Mouse (Mus musculus) hindbrain, embryonic 12.5 days (tissue): Measurements from ENCODE around the gene Ap2b1. TPM values are rescaled to one million over a fixed set of nuclear protein-coding genes. Genes with fewer than 3 reads are reported as not detected.
A peak's percentile ranks its signal among the peaks of the same experiment; 100 is the strongest.

Experiments
- ATAC-seq: fragments of 200-750 bp; cut with Nextera tagmentation; 2 replicates; pipeline ENCODE4 v1.8.0; 2017; ENCODE audit warnings: moderate TSS enrichment; ENCODE audit not compliant: low FRiP score
- H3K27ac ChIP-seq: fragments of 300-500 bp; sonication (generic); 2 replicates; pipeline ENCODE4 v1.5.1; 2016; ENCODE audit warnings: mild to moderate bottlenecking
- H3K27me3 ChIP-seq: fragments of 300-500 bp; sonication (generic); 2 replicates; pipeline ENCODE4 v1.6.1; 2016; ENCODE audit warnings: mild to moderate bottlenecking
- H3K36me3 ChIP-seq: fragments of 300-500 bp; sonication (generic); 2 replicates; pipeline ENCODE4 v1.6.1; 2016; ENCODE audit warnings: mild to moderate bottlenecking
- H3K4me1 ChIP-seq: fragments of 300-500 bp; sonication (generic); 2 replicates; pipeline ENCODE4 v1.6.1; 2016
- H3K4me2 ChIP-seq: fragments of 300-500 bp; sonication (generic); replicated peaks from 2 replicates; pipeline ENCODE4 v1.6.1; 2016; ENCODE audit warnings: mild to moderate bottlenecking
- H3K4me3 ChIP-seq: fragments of 300-500 bp; sonication (generic); 2 replicates; pipeline ENCODE4 v1.5.1; 2016; ENCODE audit warnings: mild to moderate bottlenecking
- H3K9ac ChIP-seq: fragments of 300-500 bp; sonication (generic); 2 replicates; pipeline ENCODE4 v1.6.1; 2016; ENCODE audit warnings: mild to moderate bottlenecking, moderate library complexity
- H3K9me3 ChIP-seq: fragments of 300-500 bp; sonication (generic); replicated peaks from 2 replicates; pipeline ENCODE4 v1.6.1; 2016; ENCODE audit warnings: mild to moderate bottlenecking
- WGBS: fragments of 180-500 bp; shearing (Covaris S2); methylation state at CpG from one replicate; pipeline ENCODE4 v1.1.7; 2016; 5-methylcytosine and 5-hydroxymethylcytosine counted together
- polyA plus RNA-seq: library from polyadenylated mRNA; unstranded; fragments of >200 nt; fragmentation: Nextera tagmentation; extraction: Ambion mirVana; gene quantifications from 2 replicates; pipeline ENCODE4 v1.2.1, GENCODE M21; 2016

The Ap2b1 gene
- polyA plus RNA-seq, 1 experiment from 2014 or later, result 113 TPM

DNA sequence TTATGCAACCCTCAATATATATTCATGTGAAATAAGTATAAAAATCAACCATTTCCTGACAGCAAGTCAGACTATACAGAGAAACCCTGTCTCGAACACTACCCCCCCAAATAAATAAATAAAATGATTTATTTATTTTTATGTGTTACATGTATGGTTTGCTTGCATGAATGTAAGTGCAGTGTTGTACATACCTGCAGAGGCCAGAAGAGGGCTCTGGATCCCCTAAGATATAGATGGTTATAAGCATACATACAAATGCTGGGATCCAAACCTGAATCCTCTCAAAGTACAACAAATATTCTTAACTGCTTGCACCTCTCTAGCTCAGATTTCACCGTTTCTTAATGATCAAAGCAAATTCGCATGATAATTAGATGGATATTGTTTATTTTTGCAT lies 58.6 kb downstream of the Ap2b1 start:
- no peaks in the 10 kb centered on the region for H3K4me1 ChIP-seq
- no peak overlapping the region for H3K4me3 ChIP-seq
- H3K27me3 ChIP-seq, result no peaks in the 10 kb centered on the region
- 61% methylated on average over 3 of the region's 3 CpGs for WGBS
- H3K9me3 ChIP-seq, result no peaks in the 10 kb centered on the region
- no peak for ATAC-seq
- H3K27ac ChIP-seq, result no peak overlapping the region
- H3K36me3 ChIP-seq, result peaks cover 16% of the 10 kb centered on the region
- H3K4me2 ChIP-seq, result no peak overlapping the region
- no peak overlapping the region for H3K9ac ChIP-seq

DNA sequence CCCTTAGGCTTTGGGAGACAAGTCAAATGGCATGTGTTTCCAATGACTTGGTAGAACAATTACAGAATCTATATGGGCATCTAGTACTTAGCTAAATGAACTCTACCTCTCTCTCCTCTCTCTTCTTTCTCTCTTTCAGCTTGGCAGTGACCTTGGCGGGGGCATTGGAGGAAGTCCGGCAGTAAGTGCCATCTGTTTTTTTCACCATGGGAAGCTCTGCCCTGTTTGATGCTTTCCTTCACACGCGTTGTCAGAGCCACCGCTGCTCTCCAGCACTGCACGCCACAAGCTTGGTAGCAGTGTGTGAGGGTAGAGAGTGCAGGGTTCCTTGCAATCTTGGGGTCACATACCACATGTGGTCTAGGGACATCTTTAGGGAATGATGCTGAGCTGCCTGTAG lies 65.8 kb downstream of the Ap2b1 start:
- H3K27ac ChIP-seq, result no peak overlapping the region
- H3K4me3 ChIP-seq, result no peak overlapping the region
- H3K4me1 ChIP-seq, result no peaks in the 10 kb centered on the region
- no peaks in the 10 kb centered on the region for H3K27me3 ChIP-seq
- WGBS, result 94% methylated on average over 6 of the region's 6 CpGs
- ATAC-seq, result no peak
- no peak overlapping the region for H3K9ac ChIP-seq
- peaks cover 44% of the 10 kb centered on the region for H3K36me3 ChIP-seq
- no peaks in the 10 kb centered on the region for H3K9me3 ChIP-seq
- no peak overlapping the region for H3K4me2 ChIP-seq

DNA sequence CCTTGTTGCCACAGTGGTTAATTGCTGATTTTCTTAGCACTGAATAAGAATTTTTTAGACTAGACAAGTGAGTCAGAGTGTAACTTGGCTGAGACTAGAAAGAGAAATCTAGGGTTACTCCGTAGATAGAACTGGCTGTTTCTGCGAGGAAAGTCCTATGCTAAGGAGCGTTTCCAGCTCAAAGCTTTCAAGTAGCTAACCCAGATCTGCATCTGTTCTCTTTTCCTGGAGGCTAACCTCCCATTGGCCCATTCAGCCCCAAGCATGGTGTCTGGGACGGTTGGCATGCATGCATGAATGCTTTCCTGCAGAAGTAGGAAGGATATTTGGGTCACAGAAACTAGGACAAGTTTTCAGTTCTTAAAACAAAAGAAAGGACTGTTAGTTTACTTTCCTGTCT lies 72.4 kb downstream of the Ap2b1 start:
- peaks cover 73% of the 10 kb centered on the region for H3K36me3 ChIP-seq
- WGBS, result 89% methylated on average over 4 of the region's 4 CpGs
- no peak overlapping the region for H3K4me2 ChIP-seq
- H3K9me3 ChIP-seq, result no peaks in the 10 kb centered on the region
- ATAC-seq, result no peak
- H3K4me1 ChIP-seq, result no peaks in the 10 kb centered on the region
- H3K27me3 ChIP-seq, result no peaks in the 10 kb centered on the region
- H3K4me3 ChIP-seq, result no peak overlapping the region
- H3K27ac ChIP-seq, result no peak overlapping the region
- no peak overlapping the region for H3K9ac ChIP-seq

DNA sequence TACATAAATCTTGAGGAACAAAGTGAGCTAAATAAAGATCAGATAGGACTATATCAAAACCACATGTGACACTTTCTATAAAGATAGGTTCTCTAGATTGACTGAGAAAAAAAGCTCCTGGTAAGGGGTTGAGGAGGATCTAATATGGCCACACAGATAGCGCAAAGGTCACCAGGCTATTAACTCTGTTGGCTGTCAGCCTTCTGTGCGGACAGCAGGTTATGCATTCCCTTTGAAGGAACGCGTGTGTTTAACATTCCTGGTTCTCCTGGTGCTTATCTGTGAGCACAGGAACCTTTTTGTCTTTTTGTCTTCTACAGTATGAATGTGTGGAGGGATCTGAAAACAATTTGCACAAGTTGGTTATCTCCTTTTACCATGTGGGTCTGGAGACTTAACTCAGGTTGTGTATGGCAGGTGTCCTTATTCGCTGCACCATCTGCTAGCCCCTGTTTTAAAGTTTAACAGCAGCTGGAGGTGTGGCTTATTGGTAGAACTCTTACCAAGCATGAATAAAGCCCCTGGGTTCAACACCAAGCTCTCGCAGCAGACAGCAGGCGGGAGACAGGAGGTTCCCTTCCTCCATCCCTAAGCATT lies 81.0 kb downstream of the Ap2b1 start:
- Histone ChIP-seq H3K4me3 (no peak overlapping the region), H3K9ac (no peak overlapping the region), H3K36me3 (peaks cover 26% of the 10 kb centered on the region), H3K4me2 (no peak overlapping the region), H3K4me1 (peaks cover 12% of the 10 kb centered on the region), H3K9me3 (no peaks in the 10 kb centered on the region), H3K27me3 (no peaks in the 10 kb centered on the region), H3K27ac (no peak overlapping the region)
- WGBS, result 84% methylated on average over 7 of the region's 7 CpGs
- no peak for ATAC-seq

DNA sequence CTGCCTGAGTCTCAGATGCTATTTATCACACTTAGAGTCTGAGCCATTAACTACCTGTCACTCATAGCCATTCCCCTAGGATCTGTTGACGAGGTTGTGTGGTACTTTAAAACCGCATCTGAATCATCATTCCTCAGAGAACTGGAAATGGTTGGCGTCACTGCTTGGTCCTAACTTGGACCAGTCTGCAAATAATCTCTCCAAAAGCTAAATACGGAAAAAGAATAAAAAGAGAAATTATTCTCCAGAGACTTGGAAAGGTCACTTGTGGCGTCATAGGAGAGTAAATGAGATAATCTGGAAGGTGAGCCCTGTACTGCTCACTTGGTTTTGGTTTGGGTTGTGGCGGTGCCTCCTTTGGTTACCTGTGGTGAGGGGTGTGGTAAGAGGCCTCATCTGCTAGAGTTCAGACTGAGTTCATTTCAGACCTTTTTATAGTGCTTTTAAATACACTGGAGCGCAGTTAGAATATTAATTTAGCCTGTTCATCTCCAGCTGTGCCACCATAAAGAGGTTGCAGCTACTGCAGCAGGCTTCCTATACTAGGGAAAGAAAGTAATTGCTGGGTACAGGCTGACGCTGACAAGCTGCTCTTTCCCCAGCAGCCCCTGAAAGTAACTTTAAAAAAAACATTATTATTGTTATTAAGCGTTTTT lies 84.2 kb downstream of the Ap2b1 start:
- no peaks in the 10 kb centered on the region for H3K9me3 ChIP-seq
- H3K4me3 ChIP-seq, result no peak overlapping the region
- H3K9ac ChIP-seq, result no peak overlapping the region
- ATAC-seq, result no peak
- H3K27ac ChIP-seq, result 0 out of 2 replicates have a peak overlapping the region, but pooled peaks have one; percentile 23
- peaks cover 12% of the 10 kb centered on the region for H3K4me1 ChIP-seq
- no peak overlapping the region for H3K4me2 ChIP-seq
- WGBS, result 43% methylated on average over 9 of the region's 9 CpGs
- no peaks in the 10 kb centered on the region for H3K27me3 ChIP-seq
- H3K36me3 ChIP-seq, result peaks cover 2% of the 10 kb centered on the region; the same call in 1 of the 2 replicates

DNA sequence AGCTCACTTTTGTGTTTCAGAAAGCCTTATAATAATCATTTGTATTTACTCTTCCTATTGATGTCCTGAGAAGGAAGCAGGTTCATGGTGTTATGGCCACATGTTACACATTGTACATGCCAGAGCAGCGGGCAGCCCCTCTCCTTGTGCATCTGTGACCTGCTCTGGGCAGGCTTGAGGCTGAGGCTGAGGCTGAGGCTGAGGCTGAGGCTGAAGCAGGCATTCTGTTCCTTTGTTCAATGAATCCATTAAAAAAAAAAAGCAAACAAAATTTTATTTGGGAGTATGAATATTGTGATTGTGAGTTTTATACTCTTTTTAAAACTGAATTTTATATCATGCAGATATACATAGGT lies 84.7 kb downstream of the Ap2b1 start:
- WGBS, result 60% methylated on average over 1 of the region's 1 CpGs
- no peak overlapping the region for H3K4me2 ChIP-seq
- ATAC-seq, result no peak
- no peaks in the 10 kb centered on the region for H3K27me3 ChIP-seq
- no peak overlapping the region for H3K9ac ChIP-seq
- no peak overlapping the region for H3K4me3 ChIP-seq
- H3K9me3 ChIP-seq, result no peaks in the 10 kb centered on the region
- H3K4me1 ChIP-seq, result peaks cover 12% of the 10 kb centered on the region
- H3K27ac ChIP-seq, result no peak overlapping the region
- H3K36me3 ChIP-seq, result no peaks in the 10 kb centered on the region

DNA sequence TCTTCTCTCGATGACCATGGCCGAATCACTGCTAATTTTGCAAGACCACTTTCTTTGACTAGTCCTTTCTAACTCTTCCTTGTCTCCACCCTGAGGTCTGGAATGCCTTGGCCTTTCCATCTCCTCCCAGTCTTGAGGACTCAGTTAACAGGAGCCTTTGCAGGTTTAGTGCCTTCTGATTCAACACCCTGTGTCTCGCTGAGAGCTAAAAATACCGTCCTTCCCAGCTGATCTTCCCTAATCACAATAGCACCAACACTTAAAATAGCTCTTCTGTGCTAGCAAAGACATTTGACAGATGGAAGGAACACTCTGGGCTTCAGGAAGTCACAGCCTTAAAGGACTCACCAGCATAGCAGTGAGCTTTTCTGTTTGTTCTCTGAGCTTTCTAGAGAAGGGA lies 94.2 kb downstream of the Ap2b1 start:
- Histone ChIP-seq H3K27ac (no peak overlapping the region), H3K9ac (no peak overlapping the region), H3K9me3 (no peaks in the 10 kb centered on the region), H3K36me3 (peaks cover 48% of the 10 kb centered on the region), H3K27me3 (no peaks in the 10 kb centered on the region), H3K4me3 (no peak overlapping the region), H3K4me2 (no peak overlapping the region), H3K4me1 (peaks cover 10% of the 10 kb centered on the region)
- ATAC-seq, result no peak
- WGBS, result 93% methylated on average over 4 of the region's 4 CpGs

DNA sequence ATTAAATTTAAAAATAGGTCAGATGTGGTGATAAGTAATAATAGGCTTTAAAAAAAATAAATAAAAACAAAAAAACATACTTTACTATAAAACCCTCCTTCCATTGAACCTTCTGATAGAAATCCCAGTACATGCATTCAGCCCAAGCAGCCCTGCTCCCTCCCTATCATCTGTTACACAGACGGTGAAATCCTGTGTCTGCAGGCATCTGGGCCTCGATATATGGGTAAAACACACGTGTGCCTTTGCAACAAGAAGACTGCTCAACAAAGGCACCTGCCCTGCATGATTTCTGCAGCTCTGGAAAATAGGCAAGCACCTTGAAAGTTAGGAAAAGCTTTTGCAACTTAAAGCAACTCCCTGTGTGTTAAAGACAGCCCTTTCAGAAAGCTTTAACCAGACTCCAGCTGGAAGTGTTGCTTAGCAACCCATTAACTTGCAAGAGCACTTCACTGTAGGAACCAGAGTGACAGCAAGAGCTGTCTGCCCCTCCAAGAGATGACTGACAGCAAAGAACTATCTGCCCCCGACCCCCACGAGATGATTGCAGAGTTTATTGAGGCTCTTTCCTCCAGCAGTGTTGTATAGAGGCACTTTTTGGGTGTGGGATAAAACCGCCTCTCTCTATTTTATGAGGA lies 96.1 kb downstream of the Ap2b1 start:
- H3K9me3 ChIP-seq, result no peaks in the 10 kb centered on the region
- H3K27me3 ChIP-seq, result no peaks in the 10 kb centered on the region
- WGBS, result 18% methylated on average over 6 of the region's 6 CpGs
- H3K4me1 ChIP-seq, result peaks cover 10% of the 10 kb centered on the region
- peaks cover 59% of the 10 kb centered on the region for H3K36me3 ChIP-seq
- no peak; the same call in 1 of the 2 replicates for ATAC-seq
- H3K27ac ChIP-seq, result peak overlapping the region; percentile 55; the same call in 1 of the 2 replicates
- H3K9ac ChIP-seq, result no peak overlapping the region
- no peak overlapping the region for H3K4me3 ChIP-seq
- no peak overlapping the region for H3K4me2 ChIP-seq

DNA sequence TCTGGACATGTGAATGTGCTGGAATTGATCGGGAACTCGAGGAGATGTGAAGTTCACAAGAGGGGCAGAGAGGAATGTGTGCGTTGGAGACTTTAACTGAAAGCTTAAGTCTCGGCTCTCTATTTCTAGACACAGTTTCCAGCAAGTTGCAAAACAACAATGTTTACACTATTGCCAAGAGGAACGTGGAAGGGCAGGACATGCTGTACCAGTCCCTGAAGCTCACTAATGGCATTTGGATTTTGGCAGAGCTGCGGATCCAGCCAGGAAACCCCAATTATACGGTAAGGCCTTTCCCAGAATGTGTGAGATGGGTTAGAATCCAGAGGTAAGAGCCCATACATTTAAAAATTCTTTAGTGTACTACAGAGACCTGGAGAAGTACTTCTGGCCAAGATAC lies 98.8 kb downstream of the Ap2b1 start:
- H3K27me3 ChIP-seq, result no peaks in the 10 kb centered on the region
- no peaks in the 10 kb centered on the region for H3K9me3 ChIP-seq
- H3K36me3 ChIP-seq, result peaks cover 54% of the 10 kb centered on the region
- no peak overlapping the region for H3K27ac ChIP-seq
- WGBS, result 93% methylated on average over 7 of the region's 7 CpGs
- H3K4me1 ChIP-seq, result peaks cover 10% of the 10 kb centered on the region
- no peak overlapping the region for H3K4me2 ChIP-seq
- H3K4me3 ChIP-seq, result no peak overlapping the region
- ATAC-seq, result no peak
- no peak overlapping the region for H3K9ac ChIP-seq

DNA sequence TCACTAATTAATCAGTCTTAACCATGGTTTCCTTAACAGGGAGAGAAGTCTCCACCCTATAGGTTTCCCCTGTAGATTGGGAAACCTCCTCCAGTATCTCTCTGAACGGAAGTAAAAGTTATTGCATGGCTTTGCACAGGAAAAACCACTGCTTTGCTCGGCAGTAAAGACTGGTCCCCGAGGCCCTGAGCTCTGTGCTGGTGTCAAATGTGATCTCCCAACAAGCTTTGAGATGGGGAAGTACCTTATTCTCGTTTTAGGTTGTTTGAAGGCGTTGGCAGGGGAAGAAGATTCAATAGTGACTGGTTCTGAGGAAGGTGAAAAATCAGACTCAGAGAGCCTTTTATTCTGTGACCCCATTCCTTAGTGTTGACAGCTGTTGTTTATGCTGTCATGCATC lies 99.9 kb downstream of the Ap2b1 start:
- Histone ChIP-seq H3K9me3 (no peaks in the 10 kb centered on the region), H3K27ac (no peak overlapping the region), H3K4me2 (no peak overlapping the region), H3K27me3 (no peaks in the 10 kb centered on the region), H3K4me1 (peaks cover 10% of the 10 kb centered on the region), H3K4me3 (no peak overlapping the region), H3K9ac (no peak overlapping the region), H3K36me3 (peaks cover 58% of the 10 kb centered on the region)
- no peak for ATAC-seq
- 77% methylated on average over 5 of the region's 5 CpGs for WGBS

DNA sequence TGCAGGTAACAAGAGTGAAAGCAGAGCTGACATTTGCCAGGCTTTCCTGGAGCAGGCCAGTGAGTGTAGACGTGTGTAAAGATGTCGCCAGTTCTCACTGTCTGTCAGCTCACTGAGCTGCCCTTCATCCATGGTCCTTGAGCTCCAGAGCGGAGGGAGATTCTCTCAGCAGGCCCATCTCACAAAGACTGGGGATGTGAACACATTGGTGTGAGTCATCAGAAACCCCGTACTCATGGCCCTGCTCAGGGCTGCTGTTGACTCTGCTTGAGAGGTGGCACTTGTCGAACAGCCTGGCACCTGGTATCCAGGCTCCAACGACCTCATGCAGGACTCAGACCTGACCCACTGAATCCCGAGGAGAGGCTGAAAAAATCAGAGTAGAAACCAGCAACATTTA lies 105.0 kb downstream of the Ap2b1 start:
- 92% methylated on average over 7 of the region's 7 CpGs for whole genome bisulfite sequencing
- H3K9ac ChIP-seq, result no peak overlapping the region
- H3K27ac ChIP-seq, result no peak overlapping the region
- no peaks in the 10 kb centered on the region for H3K27me3 ChIP-seq
- peaks cover 35% of the 10 kb centered on the region for H3K36me3 ChIP-seq
- H3K9me3 ChIP-seq, result no peaks in the 10 kb centered on the region
- ATAC-seq, result no peak
- H3K4me3 ChIP-seq, result no peak overlapping the region
- no peak overlapping the region for H3K4me2 ChIP-seq
- no peaks in the 10 kb centered on the region for H3K4me1 ChIP-seq

DNA sequence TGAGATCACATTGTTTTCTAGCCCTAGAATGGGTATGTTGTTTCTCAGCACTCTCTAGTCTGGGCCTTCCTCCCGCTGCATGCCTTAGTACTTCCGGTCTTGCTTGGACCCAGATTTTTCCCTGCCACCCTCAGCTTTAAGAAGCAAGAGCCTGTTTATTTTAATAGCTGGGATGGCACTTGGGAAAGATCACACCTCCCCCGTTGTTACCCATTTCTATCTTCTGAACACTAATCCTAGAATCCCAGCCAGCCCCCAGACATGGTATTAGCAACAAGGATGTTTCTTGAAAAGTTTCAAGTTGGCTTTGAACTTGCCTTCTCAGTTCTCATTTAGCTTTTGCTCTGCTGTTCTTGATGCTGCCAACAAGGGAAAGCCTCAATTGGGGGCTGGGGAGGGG lies 107.6 kb downstream of the Ap2b1 start:
- Histone ChIP-seq H3K9me3 (no peaks in the 10 kb centered on the region), H3K4me3 (no peak overlapping the region), H3K36me3 (peaks cover 21% of the 10 kb centered on the region), H3K4me2 (no peak overlapping the region), H3K27me3 (no peaks in the 10 kb centered on the region), H3K4me1 (peaks cover 16% of the 10 kb centered on the region), H3K27ac (no peak overlapping the region), H3K9ac (no peak overlapping the region)
- ATAC-seq, result no peak
- WGBS, result 67% methylated on average over 3 of the region's 3 CpGs

DNA sequence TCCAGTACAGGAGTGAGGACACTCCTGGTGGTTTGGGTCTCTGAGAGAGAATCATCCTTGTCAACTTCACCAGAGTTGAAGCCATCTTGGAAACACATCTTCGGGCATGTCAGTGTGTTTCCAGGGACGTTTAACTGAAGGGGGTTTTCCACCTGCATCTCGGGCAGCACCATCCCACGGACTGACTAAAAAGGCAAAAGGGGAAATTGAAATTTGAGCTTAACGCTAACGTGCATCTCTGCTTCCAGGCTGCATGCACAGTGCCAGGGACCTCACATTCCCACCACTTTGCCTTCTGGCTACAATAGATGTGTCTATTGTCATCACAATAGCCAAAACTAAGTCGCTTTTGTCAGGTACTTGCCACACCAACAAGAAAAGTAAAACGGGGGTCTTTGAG lies 109.4 kb downstream of the Ap2b1 start:
- Histone ChIP-seq H3K9me3 (no peaks in the 10 kb centered on the region), H3K4me2 (no peak overlapping the region), H3K27ac (no peak overlapping the region), H3K36me3 (peaks cover 9% of the 10 kb centered on the region), H3K9ac (no peak overlapping the region), H3K27me3 (0 out of 2 replicates have a peak, but pooled peaks cover 6% of the 10 kb centered on the region), H3K4me3 (no peak overlapping the region), H3K4me1 (peaks cover 16% of the 10 kb centered on the region)
- ATAC-seq, result no peak
- 35% methylated on average over 8 of the region's 8 CpGs for WGBS
